Mouse (Mus musculus) erythroblast, embryonic 14.5 days (primary cell): ENCODE results near the gene Klhdc10.

Source experiments
- GATA1 ChIP-seq: IDR thresholded peaks from 2 replicates; pipeline ENCODE4 v1.6.1; 2012; ENCODE audit warnings: low read length, inconsistent platforms, mixed read lengths
- TAL1 ChIP-seq: IDR thresholded peaks from 3 replicates; pipeline ENCODE4 v1.6.1; 2012; ENCODE audit warnings: low read length, inconsistent platforms, mixed read lengths

DNA sequence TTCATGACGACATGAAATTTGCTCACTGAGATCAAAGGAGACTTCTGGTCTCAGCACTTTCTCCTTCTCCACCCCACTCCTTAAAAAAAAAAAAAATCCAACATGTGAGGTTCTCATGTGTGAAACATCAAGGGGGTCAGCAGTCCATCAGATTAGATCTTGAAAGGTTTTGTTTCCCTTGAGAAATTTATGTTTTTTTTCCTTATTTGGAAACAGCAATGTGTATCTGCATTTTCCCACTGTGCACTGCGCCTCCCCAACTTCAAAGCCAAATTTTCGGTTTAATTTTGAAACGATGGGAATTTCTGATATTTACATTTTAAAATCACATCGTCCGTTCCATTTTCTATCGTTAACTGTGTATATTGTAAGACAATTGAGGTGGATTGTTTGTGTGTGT is 952 bp upstream of the Klhdc10 start:
- TF ChIP-seq TAL1 (no peak), GATA1 (no peak)
